Mouse (Mus musculus) mesoderm, embryonic 11.5 days (tissue): ENCODE data around the gene Fndc9.
A peak's percentile ranks its signal among the peaks of the same experiment; 100 is the strongest.

Experiments used
- DNase-seq: peaks from one replicate; pipeline ENCODE4 v3.0.0-alpha.2; 2012; ENCODE audit warnings: low read depth, low spot score

Fndc9 gene

DNA sequence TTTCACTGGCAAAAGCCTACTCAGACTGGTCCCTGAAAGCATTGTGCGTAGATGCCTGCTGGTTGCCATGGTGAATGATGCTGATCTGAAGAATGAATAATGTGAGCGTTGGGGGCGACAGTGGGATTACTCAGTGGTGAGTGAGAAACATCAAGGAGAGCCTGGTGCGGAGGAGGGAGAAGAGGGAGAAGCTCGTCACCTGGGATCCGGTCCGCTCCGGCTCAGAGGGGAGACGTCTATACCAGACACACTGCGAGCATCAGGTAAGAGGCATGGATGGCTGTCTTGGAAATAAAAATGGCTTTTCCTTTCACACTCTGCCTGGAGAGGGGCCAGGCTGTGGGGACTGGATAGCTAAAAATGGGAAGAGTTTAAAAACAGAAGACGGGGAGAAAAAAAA, at the start of gene Fndc9:
TSS of gene Fndc9 (plus strand) at position 198 of the 400 bp plus-strand sequence.
- no peak for DNase-seq

DNA sequence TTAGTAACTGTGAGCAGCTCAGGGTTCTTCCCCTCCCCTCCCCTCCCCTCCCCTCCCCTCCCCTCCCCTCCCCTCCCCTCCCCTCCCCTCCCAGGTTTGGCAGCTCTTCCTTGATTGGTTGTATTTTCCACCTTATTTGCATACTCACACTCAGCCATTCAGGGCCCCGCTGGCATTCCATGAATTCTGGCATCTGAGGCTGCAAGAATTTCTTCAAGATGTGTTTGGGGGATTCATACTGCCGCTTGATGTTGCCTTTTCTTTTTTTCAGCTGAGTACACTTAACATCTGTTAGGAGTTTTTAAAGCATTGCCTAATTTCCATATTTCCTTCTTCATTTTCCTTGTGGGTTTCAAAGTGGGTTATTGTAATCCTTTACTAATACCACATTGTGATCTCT, 47.0 kb upstream of the Fndc9 start:
- no peak for DNase-seq

DNA sequence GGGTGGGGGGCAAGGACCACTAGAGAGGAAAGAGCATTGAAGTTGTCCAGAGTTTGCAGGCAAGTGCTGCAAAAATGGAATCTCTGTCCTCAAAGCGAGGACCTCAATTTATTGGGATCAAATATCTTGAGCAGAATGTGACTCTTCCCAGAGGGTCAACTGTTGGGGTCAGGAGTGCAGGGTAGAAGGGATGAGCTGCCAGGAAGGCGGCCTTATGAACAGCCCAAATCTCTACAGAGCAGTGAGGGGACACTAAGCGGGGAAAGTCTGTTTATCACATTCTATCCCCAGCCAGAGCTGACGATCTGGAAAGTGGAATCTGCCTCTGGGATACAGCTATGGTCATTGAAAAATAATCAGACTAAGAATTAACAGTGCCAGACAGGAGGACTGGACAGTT, 41.2 kb upstream of the Fndc9 start:
- DNase-seq: no peak

DNA sequence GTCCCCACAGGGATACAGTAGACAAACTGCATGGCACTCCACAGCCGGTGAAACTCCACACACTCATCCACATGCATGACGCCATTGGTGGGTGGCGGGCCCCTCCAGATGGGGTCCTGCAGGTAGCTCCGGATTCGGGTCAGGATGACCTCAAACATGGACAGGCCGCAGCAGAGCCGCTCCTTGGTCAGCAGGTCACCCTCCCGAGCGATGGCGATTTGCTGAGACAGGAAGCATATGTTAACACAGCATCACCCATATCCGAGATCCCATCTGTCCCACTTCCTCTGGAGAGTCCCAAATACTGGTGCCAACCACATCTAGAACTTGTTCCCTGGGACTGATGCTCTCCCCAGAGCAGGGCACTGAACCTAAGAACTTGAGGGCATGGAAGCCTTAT, 34.7 kb upstream of the Fndc9 start:
- no peak for DNase-seq

DNA sequence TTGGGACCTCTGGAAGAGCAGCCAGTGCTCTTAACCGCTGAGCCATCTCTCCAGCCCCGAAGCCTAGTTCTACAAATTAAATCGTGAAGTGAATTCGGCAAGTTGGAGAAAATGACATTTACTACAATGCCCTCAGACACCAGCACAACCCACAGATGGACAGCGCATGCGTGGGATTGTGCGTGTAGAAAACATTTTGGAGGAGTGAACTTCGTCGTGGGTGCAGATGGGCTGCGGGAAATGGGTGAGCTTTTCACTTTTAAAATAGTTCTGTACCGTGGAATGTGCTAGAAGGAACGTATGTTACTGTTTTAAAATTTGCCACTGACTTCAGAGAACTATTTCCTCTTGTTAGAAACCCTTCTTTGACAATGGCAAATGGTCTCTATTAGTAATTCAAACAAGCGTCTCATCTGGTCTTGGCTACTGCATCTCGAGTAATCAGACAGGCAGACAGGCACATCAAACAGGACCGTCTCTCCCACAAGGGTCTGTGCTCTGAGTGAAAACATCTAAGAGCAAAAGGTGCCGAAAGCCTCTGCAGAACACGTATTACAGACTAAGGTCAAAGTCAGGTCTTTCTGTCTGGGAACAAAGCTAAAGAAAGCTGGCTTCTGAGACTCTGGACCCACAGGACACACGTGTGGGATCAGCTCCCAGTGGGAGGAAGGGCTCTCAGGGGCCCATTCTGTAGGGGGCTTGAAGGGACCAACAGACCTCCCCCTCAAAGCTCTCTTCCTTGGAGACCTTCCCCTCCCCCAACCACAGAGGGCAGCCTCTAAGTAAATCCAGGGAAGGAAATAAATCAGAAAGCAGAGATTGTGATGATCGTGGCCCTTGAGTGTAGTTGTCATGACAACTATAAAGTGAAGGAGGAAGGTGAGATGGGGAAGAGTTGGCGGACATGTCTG, 33.4 kb upstream of the Fndc9 start:
- DNase-seq: peak; percentile 52

DNA sequence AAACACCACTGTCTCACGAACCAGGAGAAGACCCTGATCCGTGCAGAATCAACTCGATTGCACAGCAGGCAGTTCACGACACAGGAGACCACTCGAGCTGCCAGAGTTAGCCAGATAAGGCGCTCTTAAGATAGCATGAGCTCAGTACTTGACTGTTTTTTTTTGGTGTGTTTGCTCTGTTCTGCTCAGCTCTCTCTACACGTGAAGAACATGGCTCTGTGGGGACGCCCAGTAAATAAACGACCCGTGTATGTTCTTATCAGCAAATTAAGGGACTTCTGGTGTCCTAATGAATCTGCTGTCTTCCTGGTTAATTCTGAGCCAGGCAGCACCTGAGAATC, 32.8 kb upstream of the Fndc9 start:
- DNase-seq: no peak

DNA sequence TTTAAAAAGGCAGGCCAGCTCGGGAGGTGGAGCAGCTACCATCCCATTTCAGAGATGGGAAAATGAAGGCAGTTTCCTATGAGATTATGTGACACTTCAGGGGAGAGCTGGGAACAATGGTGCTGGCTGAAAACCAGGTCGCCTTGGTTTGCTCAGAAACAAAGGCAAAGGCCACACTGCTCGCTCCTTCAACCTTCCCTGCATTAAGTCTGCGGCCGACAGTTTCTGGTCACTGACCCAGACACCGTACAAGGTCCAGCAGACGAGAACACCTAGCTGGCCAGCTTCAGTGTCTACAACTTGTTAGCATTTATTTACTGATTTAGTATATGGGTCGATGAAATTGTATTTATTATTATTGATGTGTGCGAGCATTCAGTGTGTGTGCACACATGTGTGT, 30.5 kb upstream of the Fndc9 start:
- no peak for DNase-seq

DNA sequence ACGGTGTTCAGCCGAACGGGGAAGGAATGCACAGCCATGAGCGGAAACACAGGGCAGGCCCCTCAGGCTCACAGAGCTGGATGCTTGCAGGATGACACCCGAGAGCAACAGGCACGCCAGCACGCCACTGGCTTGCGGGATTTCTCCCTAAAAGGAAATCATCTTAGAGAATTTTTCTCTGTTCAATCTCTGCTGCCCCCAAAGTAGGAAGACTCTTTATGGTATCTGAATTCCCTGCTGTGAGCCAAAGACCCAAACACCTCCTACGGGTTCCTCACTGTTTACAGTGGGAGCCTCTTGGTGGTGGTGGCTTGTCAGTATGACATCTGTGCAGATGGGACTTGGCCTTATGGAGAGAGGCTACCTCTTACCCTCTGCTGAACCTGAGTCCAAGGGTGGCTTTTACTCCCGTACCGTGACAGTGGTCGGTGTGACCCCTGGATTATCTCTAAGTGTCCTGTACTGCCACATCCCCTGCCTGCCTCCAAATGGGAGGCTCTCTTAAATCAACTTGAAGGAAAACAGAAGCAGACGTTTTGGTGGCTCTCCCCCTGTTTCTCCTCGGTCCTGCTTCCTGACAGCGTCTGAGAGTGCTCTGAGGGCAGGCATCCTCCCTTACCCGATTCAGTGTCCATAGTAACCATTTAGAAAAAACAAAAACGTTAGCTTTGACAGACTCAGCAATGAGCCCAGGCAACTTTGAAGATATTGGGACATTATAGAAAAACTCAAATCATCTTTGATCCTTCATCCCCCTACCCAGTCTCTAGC, 29.5 kb upstream of the Fndc9 start:
- no peak for DNase-seq

DNA sequence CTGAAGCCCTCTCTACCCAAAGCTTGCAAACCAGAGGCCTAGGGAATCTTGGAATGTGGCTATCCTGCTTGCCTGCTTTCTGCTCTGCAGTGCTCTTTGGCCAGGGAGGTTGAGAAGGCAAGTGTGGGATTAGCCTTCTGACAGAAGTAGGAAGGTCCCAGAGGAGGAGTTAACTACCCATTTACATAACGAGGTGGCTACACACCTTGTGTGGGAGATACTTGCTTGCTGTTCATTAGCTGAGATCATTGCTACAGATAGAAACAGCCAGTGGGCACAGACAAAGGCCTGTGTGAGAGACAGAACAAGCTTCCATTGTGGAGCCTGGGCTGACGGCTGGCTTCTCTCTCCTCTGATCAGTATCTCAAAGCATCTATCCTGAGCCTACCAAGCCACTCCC, 25.4 kb upstream of the Fndc9 start:
- DNase-seq: no peak

DNA sequence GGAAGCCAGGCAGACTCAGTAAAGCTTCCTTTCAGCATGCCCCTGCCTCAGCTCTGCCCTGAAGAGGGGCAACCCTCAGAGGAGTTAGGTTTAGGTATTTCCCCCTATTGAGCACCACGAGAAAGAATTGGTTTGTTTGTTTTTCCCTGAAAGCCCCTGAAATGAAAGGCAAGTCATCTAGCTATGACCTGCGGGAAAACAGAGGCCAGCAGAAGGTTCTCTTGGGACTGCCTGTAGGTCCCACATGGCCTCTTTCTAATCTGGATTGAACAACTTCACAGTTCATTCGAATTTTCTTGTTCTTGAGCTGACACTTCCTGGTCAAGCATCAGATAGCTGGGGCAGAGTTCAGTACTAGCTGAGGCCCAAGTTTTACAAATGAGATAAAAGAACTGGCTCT, 23.5 kb upstream of the Fndc9 start:
- DNase-seq: no peak

DNA sequence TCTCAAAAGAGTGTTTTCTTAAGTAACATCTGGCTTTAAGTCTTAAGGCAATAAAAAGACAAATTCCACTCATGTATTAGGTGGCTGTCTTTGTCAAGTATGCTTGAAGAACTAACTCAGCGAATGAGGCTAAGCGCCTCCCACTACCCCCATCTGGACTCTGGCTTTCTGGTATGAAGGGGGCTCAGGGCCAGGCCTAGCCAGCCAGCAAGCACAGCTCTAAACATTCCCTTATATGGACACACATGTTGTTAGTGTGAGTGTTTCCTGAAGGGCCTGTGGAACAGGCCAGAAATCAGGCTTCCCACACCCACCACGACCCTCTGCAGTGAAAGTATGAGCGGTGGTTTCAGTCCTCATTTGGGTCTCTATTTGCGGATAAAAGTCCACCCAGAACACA, 21.5 kb upstream of the Fndc9 start:
- DNase-seq: peak; percentile 72

DNA sequence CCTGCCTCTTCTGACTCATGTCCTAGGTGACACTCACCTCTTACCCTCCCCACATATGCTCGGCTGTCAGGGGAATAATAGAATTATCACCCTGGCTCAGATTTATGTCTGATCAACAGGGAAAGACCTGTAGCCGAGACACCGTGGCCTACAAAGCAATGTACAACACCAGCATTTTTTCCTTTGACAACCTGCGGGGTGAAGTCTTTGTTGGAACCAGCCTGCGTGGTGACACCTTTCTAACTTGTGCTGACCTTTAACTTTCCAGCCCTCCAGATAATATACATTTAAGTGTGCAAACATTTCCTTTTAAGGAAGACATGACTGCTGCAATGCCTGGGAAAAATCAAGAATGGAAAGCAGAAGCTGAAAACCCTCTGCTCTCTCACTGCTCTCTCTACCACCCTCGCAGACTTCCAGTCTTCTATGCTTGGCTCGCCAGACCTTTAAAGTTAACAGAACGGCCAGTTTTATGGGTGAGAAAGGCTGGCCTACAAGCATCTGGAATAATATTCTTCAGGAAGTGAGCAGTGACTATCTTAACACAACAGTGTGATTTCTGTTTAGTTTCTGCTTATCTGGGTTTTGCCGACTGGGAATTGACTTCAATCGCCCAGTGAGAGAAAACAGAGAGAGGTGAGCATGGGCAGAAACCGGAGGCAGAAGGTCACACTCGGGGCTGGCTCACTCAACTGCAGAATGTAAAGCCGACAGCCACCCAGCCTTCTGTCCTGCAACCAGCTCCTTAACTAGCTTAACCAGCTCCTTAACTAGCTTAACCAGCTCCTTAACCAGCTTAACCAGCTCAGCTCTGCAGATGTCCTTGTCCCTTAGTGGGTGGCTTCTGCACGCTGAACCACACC, 20.7 kb upstream of the Fndc9 start:
- no peak for DNase-seq

DNA sequence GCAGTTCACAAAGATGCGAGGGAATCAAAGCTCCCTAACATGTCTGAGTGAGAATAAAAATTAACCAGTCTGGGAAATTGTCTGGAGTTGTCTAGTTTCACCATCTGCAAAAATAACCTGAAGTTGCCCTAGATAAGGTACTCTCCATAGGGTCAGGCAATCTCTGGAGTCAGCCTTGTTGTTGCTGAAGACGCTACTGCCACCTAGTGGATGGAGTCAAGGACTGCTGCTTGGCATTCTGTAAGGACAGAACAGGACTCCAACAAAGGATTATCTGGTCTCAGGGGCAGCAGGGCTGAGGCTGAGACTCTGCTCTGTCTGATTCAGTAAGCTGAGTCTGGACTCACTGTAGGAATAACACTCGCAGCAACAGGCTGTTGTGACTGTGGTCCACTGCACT, 20.0 kb upstream of the Fndc9 start:
- DNase-seq: peak; percentile 95

DNA sequence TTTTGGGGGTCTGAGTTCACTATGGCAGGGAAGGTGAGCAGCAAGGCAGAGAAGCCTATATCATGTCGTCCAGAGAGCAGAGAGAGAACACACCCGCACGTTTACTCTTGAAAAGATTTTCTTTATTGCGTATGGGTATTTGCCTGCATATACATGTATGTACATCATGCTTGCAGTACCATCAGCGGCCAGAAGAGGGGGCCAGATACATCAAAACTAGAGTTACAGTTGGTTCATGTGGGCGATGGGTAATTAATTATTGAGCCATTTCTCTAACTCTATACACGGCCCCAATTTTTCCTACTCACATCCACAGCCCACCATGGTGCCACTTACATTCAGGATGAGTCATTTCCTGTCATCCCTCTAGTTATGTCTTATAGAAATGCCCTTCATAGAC, 18.7 kb upstream of the Fndc9 start:
- no peak for DNase-seq

DNA sequence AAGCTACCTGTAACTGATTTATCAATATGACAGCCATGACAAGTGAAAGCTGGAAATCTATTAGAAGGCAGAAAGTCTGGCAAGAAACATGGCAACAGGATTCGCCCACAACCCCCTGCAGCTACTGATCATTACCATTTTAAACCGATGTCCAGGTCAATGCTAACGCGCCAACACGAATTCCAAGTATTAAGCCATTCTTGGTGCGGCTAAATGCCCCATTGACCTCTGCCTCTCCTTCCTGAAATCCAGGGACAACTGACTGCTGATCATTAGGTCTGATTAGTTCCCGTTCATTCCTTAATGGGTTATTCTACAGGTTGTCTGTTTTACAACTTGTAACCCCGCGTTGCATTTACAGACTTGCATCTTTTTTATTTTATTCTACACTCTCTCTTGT, 17.6 kb upstream of the Fndc9 start:
- DNase-seq: no peak

DNA sequence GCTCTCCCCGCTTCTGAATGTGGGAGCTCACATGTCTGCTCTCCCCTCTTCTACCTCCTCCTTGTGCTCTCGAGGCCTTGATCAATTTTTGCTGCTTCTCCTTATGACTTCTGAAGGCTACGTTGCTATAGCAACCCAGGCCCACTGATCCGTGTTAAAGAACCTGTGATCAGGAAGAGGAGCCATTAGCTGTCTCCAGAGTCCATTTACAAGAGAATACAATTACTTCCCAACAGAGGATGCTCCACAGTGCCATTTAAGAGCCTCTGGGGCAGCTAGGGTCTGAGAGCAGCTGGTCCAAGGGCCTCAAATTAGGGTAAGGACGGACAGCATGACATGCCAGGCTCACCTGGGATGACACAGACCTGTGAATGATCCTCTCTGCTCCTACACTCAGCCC, 16.7 kb upstream of the Fndc9 start:
- no peak for DNase-seq

DNA sequence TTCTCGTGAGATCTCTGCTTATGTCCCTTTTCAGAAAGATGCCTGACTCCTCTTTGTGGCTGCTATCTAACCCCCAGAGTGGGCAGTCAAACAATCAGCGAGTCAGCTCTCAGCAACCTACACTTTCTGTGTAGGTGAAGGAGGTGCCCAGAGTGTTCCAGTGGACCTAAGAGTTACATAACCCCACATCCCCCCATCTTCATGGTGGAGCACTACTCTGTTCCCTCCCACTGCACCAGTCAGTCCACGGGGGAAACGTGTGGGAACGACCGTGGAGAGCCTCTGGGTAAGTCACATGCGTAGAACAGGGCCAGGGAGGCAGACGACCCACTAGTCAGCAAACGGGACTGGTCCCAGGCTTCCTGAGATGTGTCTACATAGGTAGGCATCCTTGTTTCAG, 16.0 kb upstream of the Fndc9 start:
- no peak for DNase-seq

DNA sequence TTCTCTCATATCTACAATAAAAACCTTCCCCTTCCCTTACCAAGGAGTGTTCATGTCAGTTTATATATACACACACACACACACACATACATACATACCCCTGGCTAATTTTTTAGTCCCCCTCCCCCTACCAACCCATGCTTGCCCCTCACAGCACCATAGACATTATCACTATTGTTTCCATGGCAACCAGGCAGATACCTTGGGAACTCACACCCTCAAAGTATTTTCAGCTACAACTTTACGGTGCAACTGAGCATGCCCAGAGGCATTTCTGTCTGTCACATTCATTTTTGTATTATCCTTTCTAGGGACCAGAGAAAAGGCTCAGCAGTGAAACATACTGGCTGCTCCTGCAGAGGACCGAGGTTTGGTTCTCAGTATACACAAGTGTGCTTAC, 15.1 kb upstream of the Fndc9 start:
- no peak for DNase-seq

DNA sequence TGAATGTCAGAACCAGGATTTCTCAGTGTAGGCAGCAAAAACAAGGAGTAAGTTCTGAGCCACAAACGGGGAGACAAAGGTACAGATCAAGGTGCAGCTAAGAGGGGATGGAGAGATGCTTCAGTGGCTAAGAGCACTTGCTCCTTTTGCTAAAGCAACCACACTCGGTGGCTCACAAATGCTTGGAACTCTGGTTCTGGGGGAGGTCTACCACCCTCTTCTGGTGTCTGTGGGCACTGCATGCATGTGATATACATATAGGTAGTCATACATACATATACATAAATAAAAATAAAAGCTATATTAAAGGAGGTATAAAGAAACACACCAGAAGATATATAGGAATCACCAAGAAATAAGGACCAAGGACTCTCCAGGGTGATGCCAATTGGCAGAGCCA, 11.8 kb upstream of the Fndc9 start:
- DNase-seq: no peak

DNA sequence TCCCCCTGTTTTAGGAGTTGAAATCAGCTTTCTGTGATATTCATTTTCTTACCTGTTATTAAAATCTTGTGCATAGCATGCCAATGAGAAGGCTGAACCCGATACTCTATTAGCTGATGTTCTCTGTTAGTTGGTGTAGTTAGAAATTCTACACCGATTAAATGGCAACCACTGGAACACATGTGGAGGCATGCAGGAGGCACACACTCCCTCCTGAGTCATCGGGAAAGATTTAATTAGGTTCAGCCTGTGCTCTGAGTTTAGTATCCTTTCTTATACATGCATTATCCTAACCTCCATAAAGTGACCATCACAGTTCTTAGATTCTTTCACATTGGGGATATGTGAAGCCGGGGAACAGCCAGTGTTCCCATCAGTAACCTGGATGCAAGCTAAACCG, 10.0 kb upstream of the Fndc9 start:
- no peak for DNase-seq

DNA sequence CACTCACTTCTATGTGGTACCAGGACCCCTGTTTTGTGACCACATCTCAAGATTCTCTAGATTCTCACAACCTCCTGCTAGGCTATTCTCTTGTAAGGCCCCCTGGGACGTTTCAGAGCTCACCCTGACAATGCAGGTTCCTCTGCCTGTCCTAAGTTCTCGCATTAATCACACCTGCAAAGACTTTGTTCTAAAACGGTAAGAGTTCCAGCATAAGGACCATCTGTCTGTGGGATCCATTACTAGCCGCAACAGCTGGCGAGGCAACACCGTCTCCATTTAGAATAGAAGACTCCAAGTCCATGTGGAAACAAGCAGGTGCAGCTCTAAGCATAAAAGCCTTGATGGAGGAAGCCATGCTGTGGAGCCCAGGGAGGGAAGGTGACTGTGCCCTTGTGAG, 5.1 kb upstream of the Fndc9 start:
- DNase-seq: no peak

DNA sequence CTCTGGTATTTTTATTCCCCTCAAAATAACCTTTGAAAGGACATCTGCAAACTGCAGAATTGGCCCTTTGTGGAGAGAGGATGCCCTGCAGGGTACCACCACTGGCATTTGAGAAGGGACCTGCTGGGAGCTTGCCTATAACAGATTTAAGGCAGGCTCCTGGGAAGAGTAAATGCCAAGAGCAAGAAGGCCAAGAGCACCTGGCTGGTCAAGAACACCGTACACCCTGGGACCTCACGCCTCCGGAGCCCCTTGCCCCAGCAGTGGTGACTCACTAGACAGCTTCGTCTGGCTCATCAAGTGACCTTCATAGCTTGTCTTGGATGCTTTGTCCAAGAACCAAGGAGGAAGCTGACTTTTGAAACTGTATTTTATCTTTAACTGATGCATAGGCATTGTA, 2.5 kb upstream of the Fndc9 start:
- DNase-seq: no peak
